Mouse (Mus musculus): ENCODE data around the gene Sncg.
"Not testable (repeated sequence)": the region's sequence is repeated elsewhere in the genome, so short reads cannot be mapped to it uniquely, and the experiment has no call there.

The Sncg gene

DNA sequence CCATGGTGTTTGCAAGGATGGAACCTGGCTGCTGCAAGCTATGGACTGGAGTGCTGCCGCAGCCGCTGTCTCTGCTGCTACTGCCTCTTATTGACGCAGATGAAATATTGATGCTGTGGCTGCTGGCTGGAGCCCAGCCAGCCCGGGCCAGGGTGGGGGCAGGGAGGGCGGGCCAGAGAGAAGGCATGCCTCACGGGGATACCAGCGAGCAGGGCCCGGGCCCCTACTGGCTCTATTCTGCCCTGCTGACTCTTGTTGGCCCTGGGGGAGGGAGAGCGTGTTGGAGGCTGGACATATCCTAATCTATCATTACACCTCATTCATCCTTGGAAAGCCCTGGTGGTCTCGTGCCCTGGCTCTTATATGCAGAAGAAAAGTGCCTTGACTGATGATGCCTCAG lies at the start of gene Sncg:
Gene Sncg (minus strand): TSS at position 213 of the 400 bp plus-strand sequence.
- no peak for DNase-seq

DNA sequence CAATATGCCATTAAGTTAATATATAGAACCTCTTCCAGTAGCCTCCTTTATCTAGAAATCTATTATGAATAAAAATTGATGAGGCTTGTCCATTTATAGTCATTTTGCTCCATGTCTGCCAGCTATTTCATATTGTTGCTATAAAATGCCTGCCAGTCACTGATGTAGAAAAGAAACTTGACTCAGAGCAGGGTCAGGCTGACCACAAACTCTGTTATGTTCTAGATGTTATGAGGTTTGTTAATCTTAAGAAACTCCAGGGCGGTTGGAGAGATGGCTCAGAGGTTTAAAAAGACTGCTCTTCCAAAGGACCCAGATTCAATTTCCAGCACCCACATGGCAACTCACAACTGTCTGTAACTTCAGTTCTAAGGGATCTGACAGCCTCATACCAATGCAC lies 46.5 kb upstream of the Sncg start:
- no peak for DNase-seq

DNA sequence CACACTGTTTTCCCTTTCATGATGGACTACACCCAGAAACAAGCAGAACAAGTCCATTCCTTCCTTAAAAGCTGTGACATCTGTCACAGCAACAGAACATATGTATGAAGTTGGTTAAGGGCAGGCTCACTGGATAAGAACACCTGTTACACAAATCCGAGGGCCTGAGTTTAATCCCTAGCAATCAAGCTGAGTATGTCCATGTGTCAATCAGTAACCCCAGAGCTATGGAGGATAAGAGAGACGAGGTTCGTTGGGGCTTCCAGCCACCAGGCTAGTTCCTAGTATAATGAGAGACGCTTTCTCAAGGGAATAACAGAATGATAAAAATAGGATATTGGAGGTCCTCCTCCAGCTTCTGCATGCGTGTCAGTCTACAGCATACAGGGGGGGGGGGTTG lies 42.9 kb upstream of the Sncg start:
- DNase-seq, result no peak

DNA sequence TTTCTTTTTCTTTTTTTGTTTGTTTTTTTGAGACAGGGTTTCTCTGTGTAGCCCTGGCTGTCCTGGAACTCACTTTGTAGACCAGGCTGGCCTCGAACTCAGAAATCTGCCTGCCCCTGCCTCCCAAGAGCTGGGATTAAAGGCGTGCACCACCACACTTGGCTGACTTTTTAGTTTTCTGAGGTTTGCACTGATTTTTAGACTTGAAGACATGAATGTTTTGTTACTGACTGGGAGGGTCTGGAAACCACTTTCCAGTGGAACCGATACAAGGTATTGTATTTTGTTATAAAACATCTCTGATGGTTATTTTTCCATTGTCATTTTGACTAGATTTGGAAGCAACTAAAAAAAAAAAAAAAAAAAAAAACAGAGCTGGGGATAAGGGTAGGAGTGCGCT lies 42.4 kb upstream of the Sncg start:
- not testable (repeated sequence) for DNase-seq

DNA sequence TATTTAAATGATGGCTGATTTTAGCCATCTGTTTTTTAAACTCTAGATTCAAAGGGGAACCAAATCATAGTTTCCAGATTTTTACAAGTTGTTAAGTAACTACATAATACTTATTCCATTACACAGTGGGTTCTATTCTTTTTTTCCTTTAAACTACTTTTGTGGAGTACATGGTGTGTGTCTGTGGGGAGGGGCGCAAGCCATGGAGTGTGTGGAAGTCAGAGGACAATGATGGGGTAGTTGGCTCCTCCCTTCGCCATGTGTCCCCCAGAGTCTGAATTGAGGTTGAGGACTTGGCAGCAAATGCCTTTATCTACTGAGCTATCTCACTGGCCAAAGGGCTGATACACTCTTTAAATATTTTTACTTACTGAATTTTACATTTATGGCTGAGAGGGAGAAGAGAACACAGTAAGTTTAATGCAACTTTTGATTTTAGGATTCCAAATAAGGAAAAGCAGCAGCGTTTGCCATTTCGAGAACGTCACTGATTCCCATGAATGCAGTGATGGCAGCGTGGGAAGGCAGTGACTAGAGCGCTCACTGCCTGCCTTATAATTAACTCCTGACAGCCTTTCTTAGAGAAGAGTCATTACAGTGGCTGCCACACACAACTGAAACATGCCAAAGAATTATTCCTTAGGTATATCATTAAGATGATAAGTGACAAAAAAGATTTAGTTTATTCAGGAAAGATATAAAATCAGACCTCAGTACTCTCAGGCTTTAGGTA lies 37.7 kb upstream of the Sncg start:
- DNase-seq, result no peak

DNA sequence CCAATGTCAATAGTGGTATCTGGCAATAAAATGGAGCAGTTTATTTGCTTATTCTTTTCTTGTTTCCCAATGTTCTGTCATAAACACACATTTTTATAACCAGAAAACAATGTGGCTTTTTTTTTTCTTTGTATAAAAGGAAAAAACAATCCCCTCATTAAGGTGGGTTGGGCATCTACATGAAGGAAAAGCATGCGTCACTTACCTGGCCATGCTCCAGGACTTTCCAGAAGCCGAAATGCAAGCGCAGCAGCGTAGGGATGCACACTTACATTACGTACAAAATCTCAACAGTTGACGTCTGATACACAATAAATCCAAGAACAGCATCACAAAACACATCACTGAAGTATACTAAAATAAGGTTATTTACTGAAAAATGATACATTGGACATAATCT lies 36.1 kb upstream of the Sncg start:
- DNase-seq, result no peak

DNA sequence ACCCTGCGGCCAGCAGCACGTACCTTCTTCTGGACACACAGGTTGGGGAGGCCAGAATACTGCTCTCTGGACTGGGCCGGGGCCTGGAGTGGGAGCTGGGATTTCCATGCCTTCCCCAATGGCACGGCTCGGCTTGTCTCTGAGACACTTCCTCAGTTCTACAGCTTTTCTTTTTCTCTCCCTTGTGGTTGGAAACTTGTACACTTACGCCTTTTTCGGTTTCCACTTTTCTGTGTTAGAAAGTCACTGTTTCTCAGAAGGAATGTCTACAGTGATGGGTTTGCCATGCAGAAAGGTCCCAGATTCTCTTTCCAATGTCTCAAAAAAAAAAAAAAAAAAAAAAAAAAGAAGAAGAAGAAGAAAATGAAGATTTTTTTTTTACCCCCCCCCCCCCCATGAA lies 28.8 kb upstream of the Sncg start:
- DNase-seq, result no peak

DNA sequence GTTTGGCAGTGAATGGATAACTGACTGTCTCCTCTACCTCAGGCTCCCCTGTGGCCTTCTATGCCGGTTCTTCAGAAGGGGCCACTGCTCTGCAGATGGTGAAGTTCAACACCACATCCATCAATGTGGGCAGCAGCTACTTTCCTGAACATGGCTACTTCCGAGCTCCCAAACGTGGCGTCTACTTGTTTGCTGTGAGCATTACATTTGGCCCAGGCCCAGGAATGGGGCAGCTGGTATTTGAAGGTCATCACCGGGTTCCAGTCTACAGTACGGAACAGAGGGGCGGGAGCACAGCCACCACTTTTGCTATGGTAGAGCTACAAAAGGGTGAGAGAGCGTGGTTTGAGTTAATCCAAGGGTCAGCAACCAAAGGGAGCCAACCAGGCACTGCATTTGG lies 28.3 kb upstream of the Sncg start:
- no peak for DNase-seq

DNA sequence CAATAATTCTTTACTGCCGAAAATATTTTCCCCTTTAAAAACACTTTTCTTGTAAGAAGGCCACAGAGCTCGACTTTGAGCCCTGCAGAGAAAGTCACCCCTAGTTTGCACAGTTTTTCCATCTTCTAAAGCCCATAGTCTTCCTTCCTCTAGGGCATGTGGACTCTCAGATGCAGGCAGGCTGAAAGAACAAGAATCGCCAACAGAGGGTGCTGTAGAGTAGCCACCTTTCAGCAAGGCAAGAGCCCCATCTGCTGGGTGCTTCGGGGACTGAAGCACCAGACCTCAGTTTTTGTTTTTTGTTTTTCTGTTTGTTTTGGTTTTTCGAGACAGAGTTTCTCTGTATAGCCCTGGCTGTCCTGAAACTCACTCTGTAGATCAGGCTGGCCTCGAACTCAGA lies 26.5 kb upstream of the Sncg start:
- peak; percentile 87 for DNase-seq

DNA sequence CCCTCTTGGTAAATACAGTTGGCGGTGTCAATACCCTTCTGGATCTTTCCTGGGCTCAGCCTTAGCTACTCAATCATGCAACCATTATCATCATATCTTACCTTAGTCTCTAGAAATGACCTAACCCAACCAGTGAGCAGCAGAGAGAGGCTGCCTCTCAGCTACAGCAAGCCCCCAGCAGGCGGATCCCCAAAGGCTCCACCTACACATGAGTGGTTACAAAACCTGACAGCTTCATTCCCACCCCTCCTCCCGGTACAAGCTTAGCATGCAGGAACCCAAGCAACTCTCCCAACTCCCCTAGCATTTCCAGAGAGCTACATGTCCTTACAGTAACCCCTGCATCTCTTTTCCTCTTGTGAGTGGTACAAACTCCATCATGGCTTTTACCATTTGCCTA lies 25.4 kb upstream of the Sncg start:
- DNase-seq, result no peak

DNA sequence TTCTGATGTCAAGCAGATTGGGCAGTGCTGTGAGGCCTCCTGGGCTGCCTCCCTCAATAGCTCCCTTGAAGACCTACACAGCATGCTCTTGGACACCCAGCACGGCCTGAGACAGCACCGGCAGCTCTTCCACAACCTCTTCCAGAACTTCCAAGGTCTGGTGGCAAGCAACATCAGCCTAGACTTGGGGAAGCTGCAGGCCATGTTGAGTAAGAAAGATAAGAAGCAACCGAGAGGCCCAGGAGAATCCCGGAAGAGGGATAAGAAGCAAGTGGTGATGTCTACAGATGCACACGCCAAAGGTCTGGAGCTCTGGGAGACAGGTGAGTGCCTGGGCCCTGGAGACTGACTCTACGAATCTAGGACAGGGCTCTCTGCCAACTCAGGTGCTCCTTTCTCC lies 24.7 kb upstream of the Sncg start:
- no peak for DNase-seq

DNA sequence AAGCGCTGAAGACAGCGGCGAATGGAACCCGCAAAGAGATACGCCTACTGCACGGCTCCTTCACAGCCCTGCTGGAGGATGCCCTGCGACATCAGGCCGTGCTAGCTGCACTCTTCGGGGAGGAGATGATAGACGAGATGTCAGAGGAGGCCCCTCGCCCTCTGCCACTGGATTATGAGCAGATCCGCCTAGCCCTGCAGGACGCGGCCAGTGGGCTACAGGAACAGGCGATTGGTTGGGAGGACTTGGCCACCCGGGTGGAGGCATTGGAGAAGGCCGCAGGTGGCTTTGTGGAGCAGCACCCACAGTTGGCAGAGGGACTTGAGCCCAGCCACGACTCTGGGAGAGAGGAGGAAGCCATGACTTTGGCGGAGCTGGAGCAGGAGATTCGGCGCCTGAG lies 24.3 kb upstream of the Sncg start:
- DNase-seq, result no peak

DNA sequence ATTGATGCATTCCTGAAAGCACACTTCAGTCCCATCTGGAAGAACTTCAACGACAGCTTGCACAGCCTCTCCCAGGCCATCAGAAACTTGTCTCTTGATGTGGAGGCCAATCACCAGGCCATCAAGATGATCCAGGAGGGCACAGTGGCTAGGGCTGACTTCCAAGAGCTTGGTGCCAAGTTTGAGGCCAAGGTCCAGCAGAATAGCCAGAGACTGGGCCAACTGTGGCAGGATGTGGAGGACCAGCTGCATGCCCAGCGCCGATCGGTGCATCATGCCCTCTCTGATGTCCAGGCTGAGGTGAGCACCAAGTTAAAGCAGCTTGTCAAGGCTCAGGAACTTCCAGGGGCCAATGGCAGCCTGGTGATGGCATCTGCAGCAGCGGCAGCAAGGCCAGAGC lies 23.3 kb upstream of the Sncg start:
- DNase-seq, result no peak

DNA sequence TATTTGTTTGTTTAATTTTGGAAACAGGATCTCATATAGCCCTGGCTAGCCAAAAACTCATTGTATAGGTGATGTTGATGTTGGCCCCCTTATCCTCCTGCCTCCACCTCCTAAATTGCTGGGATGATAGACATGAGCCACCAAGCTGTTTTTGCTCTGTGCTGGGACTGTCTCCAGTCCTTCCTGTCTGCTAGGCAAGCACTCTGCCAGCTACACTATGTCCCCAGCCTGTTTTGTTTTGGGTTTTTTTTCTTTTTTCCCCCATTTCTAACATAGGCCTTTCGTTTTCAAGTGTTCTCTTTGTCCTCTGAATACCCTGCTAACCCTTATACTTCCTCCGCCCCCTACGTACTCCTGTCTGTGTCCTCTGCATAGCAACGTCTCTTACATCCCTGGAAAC lies 18.7 kb upstream of the Sncg start:
- DNase-seq, result no peak

DNA sequence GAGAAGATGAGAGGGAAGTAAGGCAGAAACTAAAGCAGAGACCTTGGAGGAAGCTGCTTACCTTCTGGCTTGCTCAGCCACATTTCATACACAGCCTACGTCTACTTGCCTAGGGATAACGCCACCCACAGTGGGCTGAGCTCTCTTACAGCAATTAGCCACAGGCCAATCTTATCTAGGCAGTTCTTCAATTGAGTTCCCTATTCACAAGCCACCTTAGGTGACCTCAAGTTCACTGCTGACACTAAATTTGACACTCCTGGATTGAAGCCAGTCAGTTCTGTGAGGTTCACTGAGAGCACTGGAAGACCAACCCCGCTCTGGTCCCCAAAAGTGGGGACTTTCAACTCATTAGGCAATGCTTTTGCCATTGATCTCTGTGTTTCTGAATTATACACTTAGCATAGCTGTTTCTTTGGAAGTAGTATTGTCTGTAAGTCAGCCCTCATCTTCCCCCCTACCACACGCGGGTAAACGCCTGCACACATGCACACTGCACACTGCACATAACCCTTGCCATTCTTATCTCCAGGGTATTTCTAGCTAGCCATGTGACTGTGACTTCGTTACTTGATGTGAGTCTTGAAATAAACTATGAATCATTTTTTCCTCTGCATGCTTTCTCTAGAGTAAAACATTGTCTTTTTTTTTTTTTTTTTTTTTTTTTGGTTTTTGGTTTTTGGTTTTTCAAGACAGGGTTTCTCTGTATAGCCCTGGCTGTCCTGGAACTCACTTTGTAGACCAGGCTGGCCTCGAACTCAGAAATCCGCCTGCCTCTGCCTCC lies 8.5 kb upstream of the Sncg start:
- no peak for DNase-seq

DNA sequence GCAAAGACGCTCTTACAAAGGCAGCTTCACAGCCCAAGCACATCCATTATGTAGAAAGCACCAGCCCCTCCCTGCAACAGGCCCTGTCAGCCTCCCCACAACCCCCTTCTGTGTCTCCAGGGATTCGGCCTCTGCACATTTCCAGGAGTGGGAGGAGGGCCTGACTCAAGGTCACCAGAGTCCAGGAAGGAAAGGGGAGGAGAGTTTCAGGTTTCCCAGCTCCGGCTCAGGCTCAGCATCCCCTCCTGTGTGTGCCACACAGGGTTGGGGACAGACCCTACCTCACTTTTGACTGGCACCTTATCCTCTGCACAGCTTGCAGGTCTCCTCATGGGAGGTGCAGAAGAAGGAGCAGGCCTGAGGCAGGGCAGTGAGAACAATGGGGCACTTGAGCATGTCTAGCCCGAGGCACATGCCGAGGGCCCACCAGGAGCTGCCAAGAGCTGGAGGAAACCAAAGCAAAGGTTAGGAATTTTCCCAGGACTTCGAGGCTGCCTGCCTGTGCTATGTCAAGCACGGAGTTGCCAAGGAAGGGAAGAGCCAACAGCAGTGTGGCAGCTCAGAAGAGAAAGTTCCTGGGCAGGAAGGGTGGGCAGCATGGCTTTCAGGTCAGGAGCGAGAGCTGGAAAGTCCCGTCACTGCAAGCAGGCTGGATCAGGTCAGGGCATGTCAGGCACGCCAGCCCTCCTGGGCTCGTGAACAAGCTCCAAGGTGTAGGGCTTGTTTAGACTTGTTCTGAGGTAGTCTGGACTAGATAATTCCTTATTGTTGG lies 4.2 kb upstream of the Sncg start:
- DNase-seq, result no peak

DNA sequence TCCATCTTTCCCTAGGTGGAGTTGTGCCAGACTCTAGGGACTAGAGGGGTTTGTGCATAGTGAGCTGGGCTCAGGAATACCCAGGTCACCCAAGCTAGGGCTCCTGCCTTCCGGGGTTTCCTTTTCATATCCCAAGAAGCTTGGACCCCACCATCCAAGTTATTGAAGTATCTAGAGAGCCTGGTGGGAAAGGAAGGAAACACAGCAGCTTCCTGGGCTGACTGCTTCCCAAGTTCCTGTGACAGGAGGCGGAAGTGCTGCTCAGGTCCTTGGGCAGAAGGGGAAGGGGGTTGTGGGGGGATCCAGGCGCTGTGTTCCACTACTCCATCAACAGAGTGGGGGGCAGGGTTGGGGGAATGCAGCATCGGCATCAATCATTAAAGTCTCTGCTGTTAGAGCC lies 2.5 kb upstream of the Sncg start:
- no peak for DNase-seq

DNA sequence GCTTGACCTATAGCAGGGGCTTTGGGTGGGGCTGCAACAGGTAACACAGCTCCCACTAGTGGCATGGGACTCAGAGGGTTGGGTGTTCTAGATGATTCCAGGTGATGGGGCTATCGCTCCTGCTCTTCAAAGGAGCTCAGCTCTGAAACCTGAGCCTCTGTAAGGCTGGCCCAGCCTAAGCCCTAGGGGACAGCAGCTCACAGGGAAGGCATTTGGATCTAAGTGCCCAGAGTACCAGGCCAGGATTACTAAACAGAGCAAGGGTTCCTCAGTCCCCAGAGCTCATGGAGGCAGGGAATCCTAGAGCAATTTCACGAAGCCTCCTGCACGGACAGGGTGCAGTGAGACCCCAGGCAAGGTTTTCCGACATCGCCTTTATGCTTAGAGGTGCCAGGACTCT lies 1.4 kb upstream of the Sncg start:
- DNase-seq, result no peak

DNA sequence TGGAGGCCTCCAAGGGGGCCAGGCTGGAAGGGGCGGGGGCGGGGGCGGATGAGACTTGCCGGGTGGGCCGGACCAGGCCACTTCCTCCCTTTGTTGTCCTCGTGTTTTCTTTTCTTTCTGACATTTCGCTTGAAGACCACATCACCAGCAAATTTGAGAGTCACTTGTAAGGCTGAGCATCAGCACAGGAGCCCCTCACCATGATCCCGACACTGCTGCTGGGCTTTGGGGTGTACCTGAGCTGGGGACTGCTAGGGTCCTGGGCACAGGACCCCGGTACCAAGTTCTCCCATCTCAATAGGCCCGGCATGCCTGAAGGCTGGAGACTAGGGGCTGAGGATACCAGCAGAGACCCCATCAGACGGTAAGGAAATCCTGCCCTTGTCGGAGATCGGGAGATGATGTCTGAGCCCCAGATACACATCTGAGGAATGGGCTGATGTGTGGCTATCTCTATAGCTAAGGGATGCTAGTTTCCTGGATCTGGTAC lies 871 bp upstream of the Sncg start, which contains the start of gene Mmrn2:
Gene Mmrn2 (plus strand): TSS at position 51 of the 490 bp plus-strand sequence.
- DNase-seq, result no peak

DNA sequence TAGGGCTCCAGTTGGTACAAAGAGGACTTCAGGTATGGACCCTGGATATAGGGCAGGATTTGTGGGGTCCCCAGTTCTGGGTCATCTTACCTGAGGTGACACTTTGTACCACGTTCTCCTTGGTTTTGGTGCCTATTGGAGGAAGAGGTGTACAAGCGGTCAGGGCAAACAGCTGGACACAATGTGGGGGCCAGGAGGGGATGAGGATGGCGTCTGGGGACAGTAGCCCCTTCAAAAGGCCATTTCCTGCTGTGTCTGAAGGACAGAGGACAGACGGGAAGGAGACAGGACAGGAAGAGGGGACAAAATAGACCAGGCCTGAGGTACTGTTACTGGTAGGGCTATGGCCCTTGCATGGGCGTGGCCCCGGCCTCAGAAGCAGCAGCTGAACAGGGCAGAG lies 1.0 kb downstream of the Sncg start:
- DNase-seq, result no peak

DNA sequence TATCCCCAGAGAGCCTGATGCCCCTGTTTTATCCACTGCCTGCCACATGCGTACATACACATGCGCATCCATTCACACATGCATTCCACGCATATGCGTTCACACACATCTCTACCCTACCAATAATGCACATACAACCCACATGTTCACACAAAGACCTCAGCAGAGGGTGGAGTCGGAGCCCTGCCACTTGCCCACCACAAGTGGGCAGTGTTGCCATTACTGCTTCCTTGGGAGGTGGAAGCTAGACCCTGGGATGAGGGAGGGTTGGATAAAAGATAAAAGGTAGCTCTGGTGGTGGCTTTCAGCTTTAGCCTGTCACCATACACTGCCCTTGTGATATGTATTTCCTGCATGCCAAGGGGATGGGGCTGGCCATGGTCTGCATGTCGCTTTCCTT lies 1.9 kb downstream of the Sncg start:
- peak; percentile 64 for DNase-seq

DNA sequence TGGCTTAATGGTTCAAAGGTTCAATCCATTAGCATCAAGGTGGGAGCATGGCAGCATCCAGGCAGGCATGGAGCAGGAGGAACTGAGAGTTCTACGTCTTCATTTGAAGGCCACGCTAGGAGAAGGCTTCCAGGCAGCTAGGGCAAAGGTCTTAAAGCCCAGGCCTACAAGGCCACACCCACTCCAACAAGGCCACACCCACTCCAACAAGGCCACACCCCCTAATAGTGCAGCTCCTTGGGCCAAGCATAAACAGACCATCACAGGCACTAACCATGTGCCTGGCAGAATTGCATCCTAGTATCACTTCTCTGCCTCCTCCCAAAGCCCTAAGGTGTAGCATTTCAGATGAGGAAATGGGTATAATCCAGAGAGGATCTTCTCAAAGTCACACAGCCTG lies 2.8 kb downstream of the Sncg start:
- no peak for DNase-seq

DNA sequence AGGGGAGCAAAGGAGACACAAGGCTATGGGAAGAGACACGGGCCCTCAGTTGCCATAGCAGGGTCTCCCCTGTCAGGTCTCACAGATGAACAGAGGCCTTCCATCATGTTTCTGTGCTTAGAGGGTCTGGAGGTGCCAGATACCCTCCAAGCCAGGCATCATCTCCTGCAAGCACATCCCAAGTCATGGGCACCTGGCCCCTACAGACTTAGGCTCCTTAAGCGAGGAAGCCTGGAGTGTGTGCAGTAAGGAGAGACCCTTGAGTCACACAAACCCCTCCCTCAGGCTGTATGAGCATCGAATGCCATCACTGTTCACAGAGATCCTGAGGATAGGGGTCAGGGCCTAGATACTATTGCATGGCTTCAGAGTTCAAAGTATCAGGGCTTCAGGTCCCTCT lies 3.7 kb downstream of the Sncg start:
- no peak for DNase-seq

DNA sequence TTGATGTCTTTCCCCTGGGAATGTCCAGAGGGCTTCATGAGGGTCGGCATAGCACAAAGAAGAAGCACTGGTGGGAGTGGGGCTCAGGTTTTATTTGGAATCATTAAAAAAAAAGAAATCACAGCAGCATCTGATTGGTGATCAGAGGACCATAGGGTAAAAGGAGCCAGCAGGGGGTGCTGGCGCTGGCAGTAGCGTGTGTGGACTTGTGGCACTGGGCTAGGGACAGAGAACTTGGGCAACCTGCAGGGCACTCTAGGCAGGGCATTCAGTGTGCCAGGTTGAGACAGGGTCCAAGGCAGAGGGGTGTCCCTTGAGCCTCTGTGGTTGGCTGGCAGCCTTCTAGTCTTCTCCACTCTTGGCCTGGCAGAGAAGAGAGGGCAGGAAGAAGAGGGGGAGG lies 4.4 kb downstream of the Sncg start:
- DNase-seq, result no peak
